Mouse (Mus musculus): ENCODE data around the gene Cfap206. TPM values are rescaled to one million over a fixed set of nuclear protein-coding genes. Genes with fewer than 3 reads are reported as not detected.
A peak's percentile ranks its signal among the peaks of the same experiment; 100 is the strongest.

Gene Cfap206
- polyA plus RNA-seq, 1 experiment from 2014 or later, result 11.1 TPM

DNA sequence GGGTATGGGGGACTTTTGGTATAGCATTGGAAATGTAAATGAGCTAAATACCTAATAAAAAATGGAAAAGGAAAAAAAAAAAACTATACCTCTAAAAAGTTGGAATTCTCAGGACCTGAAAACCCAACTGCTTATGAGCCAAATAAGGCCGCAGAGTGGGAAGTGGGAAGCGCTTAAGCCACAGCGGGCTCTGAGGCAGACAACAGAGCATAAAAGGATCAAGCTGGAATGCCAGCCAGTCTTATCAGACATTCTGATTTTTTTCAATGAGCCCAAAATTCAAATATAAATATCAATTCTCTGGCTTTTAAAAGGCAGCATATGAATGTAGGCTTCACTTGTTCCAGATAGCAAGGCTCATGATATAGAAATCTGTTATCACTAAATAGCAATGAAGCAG is 42.0 kb downstream of the Cfap206 start:
- no peak overlapping the region for H3K27ac ChIP-seq (ENCODE audit: low read length)
- no peak overlapping the region for H3K4me3 ChIP-seq (ENCODE audit: low read length)
- H3K9ac ChIP-seq (ENCODE audit: low read length), result no peak overlapping the region
- H3K9me3 ChIP-seq (ENCODE audit: control insufficient read depth, low read length), result no peaks in the 10 kb centered on the region
- peaks cover 4% of the 10 kb centered on the region for H3K4me1 ChIP-seq (replicated peaks; ENCODE audit: control insufficient read depth, insufficient read depth, low read length)
- no peaks in the 10 kb centered on the region for H3K27me3 ChIP-seq (ENCODE audit: control insufficient read depth, insufficient read depth, low read depth, low read length)
- no peak for ATAC-seq (ENCODE audit: low read depth)
- 70% methylated on average over 3 of the region's 3 CpGs for WGBS
- H3K4me2 ChIP-seq (ENCODE audit: low read depth, low read length), result peak overlapping the region; percentile 67; the same call in 1 of the 2 replicates
- peaks cover 2% of the 10 kb centered on the region; the same call in 1 of the 2 replicates for H3K36me3 ChIP-seq (ENCODE audit: control insufficient read depth, insufficient read depth, low read length)

DNA sequence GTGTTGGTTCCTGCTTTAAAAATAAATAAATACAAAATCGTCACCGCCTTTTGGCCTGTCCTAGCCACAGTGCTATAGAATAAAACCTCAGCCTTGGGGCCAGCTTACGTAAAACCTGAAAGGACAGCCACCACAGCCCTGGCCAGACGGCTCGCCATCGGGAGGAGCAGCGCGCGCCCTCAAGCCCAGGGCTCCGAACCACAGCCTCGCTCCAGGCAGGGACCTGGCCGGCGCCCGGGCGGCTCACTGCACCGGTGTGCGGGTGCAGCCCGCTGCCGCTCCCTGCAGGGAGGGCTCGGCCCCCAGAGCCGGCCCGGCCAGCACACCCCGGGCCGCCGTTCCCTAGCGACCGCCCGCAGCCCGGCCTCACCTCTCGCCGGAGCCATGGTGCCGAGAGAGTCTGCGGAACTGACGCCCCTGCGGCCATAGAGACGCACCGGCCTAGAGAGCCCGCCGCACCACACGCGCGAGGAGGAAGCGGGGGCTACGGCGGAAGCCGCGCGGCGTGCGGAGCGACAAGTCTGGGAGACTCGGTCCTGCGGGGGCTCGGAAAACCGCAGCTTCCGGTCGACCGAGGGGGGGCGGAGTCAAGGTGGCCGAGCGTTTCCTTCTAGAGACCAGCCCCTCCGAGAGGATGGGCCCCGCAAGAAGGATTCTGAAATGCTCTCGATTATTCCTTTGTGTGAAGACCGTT is 43.0 kb downstream of the Cfap206 start, which contains the start of gene Slc35a1:
Gene Slc35a1, minus strand, starts transcription at position 565 of the 694 bp plus-strand sequence.
- peak within 1 kb of the TSS; percentile 67 for H3K4me2 ChIP-seq (ENCODE audit: low read depth, low read length)
- peak within 1 kb of the TSS; percentile 94 for H3K9ac ChIP-seq (ENCODE audit: low read length)
- peaks cover 4% of the 10 kb centered on the region; the same call in 1 of the 2 replicates for H3K36me3 ChIP-seq (ENCODE audit: control insufficient read depth, insufficient read depth, low read length)
- peak within 1 kb of the TSS; percentile 93 for H3K27ac ChIP-seq (ENCODE audit: low read length)
- ATAC-seq (ENCODE audit: low read depth), result peak; percentile 98
- peak within 1 kb of the TSS; percentile 93 for H3K4me3 ChIP-seq (ENCODE audit: low read length)
- under 1% methylated on average over 49 of the region's 65 CpGs for WGBS
- peaks cover 4% of the 10 kb centered on the region for H3K4me1 ChIP-seq (replicated peaks; ENCODE audit: control insufficient read depth, insufficient read depth, low read length)
- H3K27me3 ChIP-seq (ENCODE audit: control insufficient read depth, insufficient read depth, low read depth, low read length), result no peaks in the 10 kb centered on the region
- H3K9me3 ChIP-seq (ENCODE audit: control insufficient read depth, low read length), result no peaks in the 10 kb centered on the region

DNA sequence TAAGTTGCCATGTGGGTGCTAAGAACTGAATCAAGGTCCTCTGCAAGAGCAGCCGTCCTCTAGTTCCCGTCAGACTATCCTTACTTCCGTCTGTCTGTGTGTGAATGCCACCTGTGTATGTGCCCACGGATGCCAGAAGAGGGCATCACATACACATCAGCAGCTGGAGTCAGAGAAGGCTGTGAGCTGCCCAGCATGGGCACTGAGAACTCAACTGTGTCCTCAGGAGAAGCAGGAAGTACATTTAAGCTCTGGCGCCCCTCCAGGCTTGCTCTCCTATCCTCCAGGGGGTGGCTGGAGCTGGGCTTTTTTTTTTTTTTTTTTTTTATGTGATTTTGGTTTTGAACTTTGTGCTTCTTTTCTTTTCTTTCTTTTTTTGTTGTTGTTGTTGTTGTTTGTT is 49.5 kb downstream of the Cfap206 start:
- WGBS, result 81% methylated on average over 5 of the region's 5 CpGs
- ATAC-seq (ENCODE audit: low read depth), result no peak

DNA sequence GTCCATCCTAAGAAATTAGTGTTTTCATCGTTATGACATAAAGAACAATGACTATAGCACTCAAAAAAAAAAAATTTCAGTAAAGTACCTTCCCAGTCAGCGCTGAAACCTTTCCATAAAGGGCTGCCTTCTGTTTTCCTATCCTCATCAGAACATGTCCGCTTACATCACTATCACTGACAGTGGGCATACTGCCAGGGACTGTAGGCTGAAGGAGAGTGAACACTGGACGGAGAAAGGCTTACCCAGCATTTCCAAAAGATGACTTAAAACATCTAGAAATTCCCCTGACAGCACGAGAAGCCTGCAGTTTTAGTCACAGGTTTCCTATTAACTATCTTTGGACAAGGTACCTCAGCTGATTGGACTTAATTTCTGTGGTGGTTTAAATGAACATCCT is 56.3 kb downstream of the Cfap206 start:
- H3K36me3 ChIP-seq (ENCODE audit: control insufficient read depth, insufficient read depth, low read length), result peaks cover 10% of the 10 kb centered on the region
- H3K9ac ChIP-seq (ENCODE audit: low read length), result no peak overlapping the region
- WGBS, result 69% methylated on average over 5 of the region's 5 CpGs
- 0 out of 2 replicates have a peak, but pooled peaks have one; percentile 43 for ATAC-seq (ENCODE audit: low read depth)
- H3K9me3 ChIP-seq (ENCODE audit: control insufficient read depth, low read length), result no peaks in the 10 kb centered on the region
- no peak overlapping the region for H3K4me3 ChIP-seq (ENCODE audit: low read length)
- no peaks in the 10 kb centered on the region for H3K27me3 ChIP-seq (ENCODE audit: control insufficient read depth, insufficient read depth, low read depth, low read length)
- no peak overlapping the region for H3K4me2 ChIP-seq (ENCODE audit: low read depth, low read length)
- no peak overlapping the region for H3K27ac ChIP-seq (ENCODE audit: low read length)
- no peaks in the 10 kb centered on the region for H3K4me1 ChIP-seq (replicated peaks; ENCODE audit: control insufficient read depth, insufficient read depth, low read length)

More for the DNA sequence above, 49.5 kb downstream of the Cfap206 start:
- Histone ChIP-seq H3K9me3 (ENCODE audit: control insufficient read depth, low read length) (no peaks in the 10 kb centered on the region), H3K36me3 (ENCODE audit: control insufficient read depth, insufficient read depth, low read length) (peaks cover 12% of the 10 kb centered on the region; the same call in 1 of the 2 replicates), H3K27me3 (ENCODE audit: control insufficient read depth, insufficient read depth, low read depth, low read length) (no peaks in the 10 kb centered on the region), H3K27ac (ENCODE audit: low read length) (no peak overlapping the region), H3K9ac (ENCODE audit: low read length) (no peak overlapping the region), H3K4me2 (ENCODE audit: low read depth, low read length) (no peak overlapping the region), H3K4me3 (ENCODE audit: low read length) (no peak overlapping the region), H3K4me1 (replicated peaks; ENCODE audit: control insufficient read depth, insufficient read depth, low read length) (no peaks in the 10 kb centered on the region)

DNA sequence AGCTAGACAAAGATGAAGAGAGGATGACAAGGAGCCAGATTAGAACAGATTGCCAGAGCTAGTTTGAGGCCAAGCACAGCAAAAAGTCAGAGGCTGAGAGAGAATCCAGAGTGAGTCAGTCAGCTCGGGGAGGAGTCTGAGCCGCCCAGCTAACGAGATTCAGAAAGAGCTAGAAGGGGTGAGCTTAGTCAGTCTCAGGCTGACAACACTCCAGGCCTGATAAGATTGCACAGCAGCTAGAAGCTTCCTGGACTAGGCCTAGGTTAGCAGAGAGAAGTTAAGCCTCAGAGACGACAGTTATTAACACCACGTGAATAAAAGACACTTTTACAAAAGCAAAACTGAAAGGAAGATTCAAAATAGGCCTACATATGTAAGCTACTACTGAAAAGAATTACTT is 62.1 kb downstream of the Cfap206 start:
- Histone ChIP-seq H3K9me3 (ENCODE audit: control insufficient read depth, low read length) (no peaks in the 10 kb centered on the region), H3K4me2 (ENCODE audit: low read depth, low read length) (no peak overlapping the region), H3K36me3 (ENCODE audit: control insufficient read depth, insufficient read depth, low read length) (peaks cover 31% of the 10 kb centered on the region), H3K9ac (ENCODE audit: low read length) (no peak overlapping the region), H3K27me3 (ENCODE audit: control insufficient read depth, insufficient read depth, low read depth, low read length) (no peaks in the 10 kb centered on the region), H3K27ac (ENCODE audit: low read length) (no peak overlapping the region), H3K4me1 (replicated peaks; ENCODE audit: control insufficient read depth, insufficient read depth, low read length) (no peaks in the 10 kb centered on the region), H3K4me3 (ENCODE audit: low read length) (no peak overlapping the region)
- no peak for ATAC-seq (ENCODE audit: low read depth)
- WGBS, result 82% methylated on average over 5 of the region's 5 CpGs

DNA sequence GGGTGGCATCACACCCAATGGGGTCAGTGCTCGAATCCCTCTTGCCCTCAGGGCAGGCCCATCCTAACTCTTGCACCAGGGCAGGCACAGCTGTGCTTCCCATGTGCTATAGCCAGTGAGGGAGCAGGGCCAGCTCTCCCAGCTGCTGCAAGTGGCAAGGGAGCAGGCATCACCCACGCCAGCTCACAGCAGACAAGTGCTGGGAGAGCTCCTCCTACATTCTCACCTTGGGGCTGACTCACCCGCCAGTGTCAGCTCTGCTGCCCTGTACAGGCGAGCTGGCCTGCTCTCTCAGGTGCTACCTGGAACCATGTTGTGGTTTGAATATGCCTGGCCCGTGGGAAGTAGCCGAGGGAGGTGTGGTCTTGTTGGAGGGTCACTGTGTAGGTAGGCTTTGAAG is 68.1 kb downstream of the Cfap206 start:
- Histone ChIP-seq H3K9ac (ENCODE audit: low read length) (no peak overlapping the region), H3K27ac (ENCODE audit: low read length) (no peak overlapping the region), H3K4me2 (ENCODE audit: low read depth, low read length) (no peak overlapping the region), H3K4me3 (ENCODE audit: low read length) (no peak overlapping the region), H3K27me3 (ENCODE audit: control insufficient read depth, insufficient read depth, low read depth, low read length) (no peaks in the 10 kb centered on the region), H3K36me3 (ENCODE audit: control insufficient read depth, insufficient read depth, low read length) (peaks cover 43% of the 10 kb centered on the region), H3K4me1 (replicated peaks; ENCODE audit: control insufficient read depth, insufficient read depth, low read length) (no peaks in the 10 kb centered on the region), H3K9me3 (ENCODE audit: control insufficient read depth, low read length) (no peaks in the 10 kb centered on the region)
- no peak for ATAC-seq (ENCODE audit: low read depth)
- 75% methylated on average over 6 of the region's 6 CpGs for WGBS

DNA sequence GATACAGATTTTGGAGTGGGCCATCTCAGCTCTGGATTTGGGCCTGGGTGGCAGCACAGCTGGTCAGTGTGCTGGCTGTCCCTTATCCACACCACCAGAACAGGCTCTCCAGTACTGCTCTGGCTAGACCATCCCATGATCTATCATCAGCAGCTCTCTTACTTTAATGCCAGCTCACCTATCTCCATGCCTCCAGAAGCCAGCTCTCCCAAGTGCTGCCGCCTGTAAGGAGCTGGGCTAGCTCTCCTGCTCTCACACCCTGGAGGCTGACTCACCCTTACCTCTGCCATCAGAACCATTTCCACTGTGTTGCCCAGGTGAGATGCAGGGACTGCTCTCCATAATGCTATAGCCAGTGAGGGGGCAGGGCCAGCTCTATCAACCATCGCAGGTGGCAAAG is 68.5 kb downstream of the Cfap206 start:
- no peaks in the 10 kb centered on the region for H3K27me3 ChIP-seq (ENCODE audit: control insufficient read depth, insufficient read depth, low read depth, low read length)
- 87% methylated on average over 2 of the region's 2 CpGs for WGBS
- no peak overlapping the region for H3K9ac ChIP-seq (ENCODE audit: low read length)
- H3K4me3 ChIP-seq (ENCODE audit: low read length), result no peak overlapping the region
- H3K4me2 ChIP-seq (ENCODE audit: low read depth, low read length), result no peak overlapping the region
- no peak overlapping the region for H3K27ac ChIP-seq (ENCODE audit: low read length)
- peaks cover 44% of the 10 kb centered on the region for H3K36me3 ChIP-seq (ENCODE audit: control insufficient read depth, insufficient read depth, low read length)
- no peaks in the 10 kb centered on the region for H3K9me3 ChIP-seq (ENCODE audit: control insufficient read depth, low read length)
- no peak for ATAC-seq (ENCODE audit: low read depth)
- no peaks in the 10 kb centered on the region for H3K4me1 ChIP-seq (replicated peaks; ENCODE audit: control insufficient read depth, insufficient read depth, low read length)

DNA sequence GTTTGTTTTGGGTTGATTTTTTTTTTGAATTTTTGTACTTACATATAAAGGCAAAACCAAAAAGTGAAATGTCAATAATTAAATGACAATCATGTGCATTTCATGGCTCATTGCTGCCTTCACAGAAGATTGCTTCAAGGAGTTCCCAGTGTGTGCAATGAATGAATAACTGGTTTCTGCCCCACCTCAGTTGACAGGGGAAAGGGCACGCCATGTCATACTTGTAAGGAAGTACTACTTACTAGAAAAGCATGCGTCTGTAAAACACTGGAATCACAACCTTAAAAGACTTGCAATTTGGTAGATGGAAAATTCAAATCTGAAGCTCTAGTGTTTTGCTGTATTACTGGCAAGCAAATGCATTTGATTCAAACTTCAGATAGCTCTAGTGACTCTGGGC is 71.0 kb downstream of the Cfap206 start:
- H3K4me3 ChIP-seq (ENCODE audit: low read length), result no peak overlapping the region
- H3K9ac ChIP-seq (ENCODE audit: low read length), result no peak overlapping the region
- peaks cover 41% of the 10 kb centered on the region for H3K36me3 ChIP-seq (ENCODE audit: control insufficient read depth, insufficient read depth, low read length)
- no peak overlapping the region for H3K4me2 ChIP-seq (ENCODE audit: low read depth, low read length)
- no peak for ATAC-seq (ENCODE audit: low read depth)
- 91% methylated on average over 2 of the region's 2 CpGs for WGBS
- H3K4me1 ChIP-seq (replicated peaks; ENCODE audit: control insufficient read depth, insufficient read depth, low read length), result no peaks in the 10 kb centered on the region
- no peaks in the 10 kb centered on the region for H3K9me3 ChIP-seq (ENCODE audit: control insufficient read depth, low read length)
- H3K27me3 ChIP-seq (ENCODE audit: control insufficient read depth, insufficient read depth, low read depth, low read length), result no peaks in the 10 kb centered on the region
- no peak overlapping the region for H3K27ac ChIP-seq (ENCODE audit: low read length)

DNA sequence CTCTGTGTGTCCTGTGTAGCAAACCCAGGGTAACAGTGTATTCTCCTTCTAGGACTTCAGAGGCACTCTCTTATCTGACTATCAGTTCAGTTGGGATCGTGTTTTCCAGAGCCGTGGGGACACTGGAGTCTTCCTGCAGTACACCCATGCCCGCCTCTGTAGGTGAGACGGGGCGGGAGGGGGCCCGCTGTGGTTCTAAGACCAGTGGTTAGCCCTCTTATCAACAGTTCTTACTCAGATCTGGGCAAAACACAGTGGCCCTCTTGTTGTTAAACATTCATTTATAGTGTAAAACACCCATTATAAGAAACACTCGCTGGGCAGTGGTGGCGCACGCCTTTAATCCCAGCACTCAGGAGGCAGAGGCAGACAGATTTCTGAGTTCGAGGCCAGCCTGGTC is 73.9 kb downstream of the Cfap206 start:
- Histone ChIP-seq H3K27ac (ENCODE audit: low read length) (no peak overlapping the region), H3K27me3 (ENCODE audit: control insufficient read depth, insufficient read depth, low read depth, low read length) (no peaks in the 10 kb centered on the region), H3K4me1 (replicated peaks; ENCODE audit: control insufficient read depth, insufficient read depth, low read length) (no peaks in the 10 kb centered on the region), H3K4me3 (ENCODE audit: low read length) (no peak overlapping the region), H3K36me3 (ENCODE audit: control insufficient read depth, insufficient read depth, low read length) (peaks cover 29% of the 10 kb centered on the region), H3K4me2 (ENCODE audit: low read depth, low read length) (no peak overlapping the region), H3K9me3 (ENCODE audit: control insufficient read depth, low read length) (no peaks in the 10 kb centered on the region), H3K9ac (ENCODE audit: low read length) (no peak overlapping the region)
- 88% methylated on average over 10 of the region's 10 CpGs for WGBS
- ATAC-seq (ENCODE audit: low read depth), result no peak
